Mouse (Mus musculus) regulatory T cell (primary cell): ENCODE measurements around the gene Vmn1r178.
"Not testable (repeated sequence)": the region's sequence is repeated elsewhere in the genome, so short reads cannot be mapped to it uniquely, and the experiment has no call there.

Experiments used
- in situ Hi-C: fragments of 300-600 bp; cut with MboI, MseI; formaldehyde crosslinking; loops from one replicate; pipeline ENCODE4 v1.15.1; 2025; ENCODE audit warnings: high pct_unique_total_duplicates

Vmn1r178 gene

DNA sequence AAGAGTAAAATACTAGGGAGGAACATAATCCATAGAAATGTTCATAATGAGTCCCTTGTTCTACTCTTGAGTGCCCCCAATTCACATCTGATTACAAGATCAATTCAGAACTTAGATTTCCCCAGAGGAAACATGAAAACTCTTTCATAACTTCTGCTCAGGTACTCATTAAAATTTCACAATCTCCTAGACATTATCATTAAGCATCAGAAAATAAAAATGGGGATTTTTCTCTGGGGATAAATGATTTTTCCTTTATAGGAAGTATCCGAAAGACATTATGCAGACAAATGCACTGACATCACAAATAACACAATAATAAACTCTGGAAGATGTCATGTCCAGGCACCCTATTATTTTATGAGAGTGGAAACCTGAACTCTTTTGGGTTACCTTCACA lies at the start of gene Vmn1r178:
Vmn1r178 (plus strand) TSS at position 301 of the 400 bp plus-strand sequence.
- in situ Hi-C loops: no loop called here

DNA sequence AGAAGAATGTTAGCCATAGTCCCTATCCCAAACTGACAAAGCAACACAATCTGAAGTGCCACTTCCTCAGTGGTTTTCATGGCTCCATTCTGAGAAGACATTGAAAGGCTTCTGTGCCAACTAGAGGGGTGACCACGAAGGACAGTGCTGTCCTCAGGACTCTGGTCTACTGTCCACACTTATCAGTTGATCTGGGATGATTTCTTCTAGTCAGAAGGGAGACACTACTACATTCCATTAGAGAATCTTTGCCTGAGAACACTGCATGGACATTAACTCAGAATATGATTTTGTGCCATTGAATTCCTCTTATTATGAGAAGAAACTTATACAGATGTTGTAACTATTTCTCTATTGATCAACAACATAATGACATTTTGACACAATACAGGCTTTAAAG lies 25.5 kb upstream of the Vmn1r178 start, which contains the start of gene Vmn1r177:
Vmn1r177 (minus strand) TSS at position 101 of the 400 bp plus-strand sequence.
- in situ Hi-C loops: not testable (repeated sequence)

DNA sequence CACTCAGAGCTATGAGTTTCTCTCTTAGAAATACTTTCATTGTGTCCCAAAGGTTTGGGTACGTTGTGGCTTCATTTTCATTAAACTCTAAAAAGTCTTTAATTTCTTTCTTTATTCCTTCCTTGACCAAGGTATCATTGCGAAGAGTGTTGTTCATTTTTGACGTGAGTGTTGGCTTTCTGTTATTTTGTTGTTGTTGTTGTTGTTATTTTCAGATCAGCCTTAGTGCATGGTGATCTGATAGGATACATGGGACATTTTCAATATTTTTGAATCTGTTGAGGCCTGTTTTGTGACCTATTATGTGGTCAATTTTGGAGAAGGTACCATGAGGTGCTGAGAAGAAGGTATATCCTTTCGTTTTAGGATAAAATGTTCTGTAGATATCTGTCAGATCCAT lies 14.9 kb upstream of the Vmn1r178 start:
- in situ Hi-C loops: not testable (repeated sequence)

DNA sequence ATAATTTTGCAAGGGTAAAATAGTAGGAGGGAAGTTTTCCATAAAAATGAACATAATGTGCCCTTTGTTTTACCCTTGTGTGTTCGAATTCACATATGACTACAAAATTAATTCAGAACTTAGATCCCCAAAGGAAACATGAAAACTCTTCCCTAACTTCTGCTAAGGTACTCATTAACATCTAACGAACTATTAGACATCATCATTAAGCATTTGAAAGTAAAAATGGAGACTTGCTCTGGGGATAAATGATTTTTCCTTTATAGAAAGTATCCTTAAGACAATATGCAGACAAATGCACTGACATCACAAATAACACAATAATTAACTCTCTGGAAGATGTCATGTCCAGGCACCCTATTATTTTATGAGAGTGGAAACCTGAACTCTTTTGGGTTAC lies 34.9 kb downstream of the Vmn1r178 start, which contains the start of gene Vmn1r179:
Vmn1r179 (plus strand) TSS at position 301 of the 400 bp plus-strand sequence.
- in situ Hi-C loops: no loop called here
